ENCODE assay signal across 17 mouse cellular contexts in the genomic region with DNA sequence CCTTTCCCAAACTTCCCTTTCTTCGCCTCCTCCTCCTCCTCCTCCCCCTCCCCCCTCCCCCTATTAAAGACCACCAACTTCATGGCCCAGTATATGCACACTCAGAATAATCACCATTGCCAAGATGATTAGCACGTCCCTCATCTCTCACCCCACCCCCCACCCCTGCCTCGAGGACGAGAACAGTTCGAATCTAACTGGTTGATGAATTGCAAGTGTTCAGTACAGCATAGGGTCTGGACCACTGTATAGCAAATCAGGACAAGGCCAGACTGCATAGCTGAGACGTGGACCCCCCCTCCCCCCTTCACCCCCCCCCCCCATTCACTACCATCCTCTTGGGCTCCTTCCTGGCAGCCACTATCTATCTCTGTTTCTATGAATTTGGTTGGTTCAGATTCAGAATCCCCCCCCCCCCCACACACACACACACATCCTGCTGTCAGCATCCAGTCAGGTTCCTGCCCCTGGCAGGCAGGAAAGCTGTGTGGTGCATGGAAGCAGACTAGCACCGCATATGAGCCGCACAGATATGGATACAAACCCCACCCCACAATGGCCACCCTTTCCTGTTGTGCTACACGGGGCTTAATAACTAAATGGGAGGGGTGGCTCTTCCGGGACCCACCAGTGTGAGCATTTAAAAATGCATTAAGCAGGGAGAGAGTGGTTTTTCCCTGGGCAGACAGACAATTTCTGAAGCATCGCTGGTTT.
A peak's percentile ranks its signal among the peaks of the same experiment; 100 is the strongest.
DNase-seq lines count a peak whose midpoint lies in the region; ATAC-seq and TF ChIP-seq lines count a peak whose summit lies in the region.
"Had no signal": no experiment of that assay in that cellular context is flagged by ENCODE, and none has a peak within 500 bp of the region (broad histone marks: within the 10 kb centered on the region; RNA-seq: fewer than 3 reads in every experiment).

No protein-coding gene starts in this region.

- no peaks in the 10 kb centered on the region for H3K27me3 ChIP-seq in forebrain, embryonic 14.5 days (replicated peaks; ENCODE audit: control insufficient read depth, insufficient read depth, low read length)
- no peaks in the 10 kb centered on the region for H3K27me3 ChIP-seq in hindbrain, embryonic 16.5 days (replicated peaks; ENCODE audit: control insufficient read depth, insufficient read depth, low read length)
- no peaks in the 10 kb centered on the region for H3K27me3 ChIP-seq in neural tube, embryonic 14.5 days (ENCODE audit: control insufficient read depth, insufficient read depth, low read length)
- H3K27me3 ChIP-seq: heart, embryonic 13.5 days; lung, embryonic 15.5 days had no signal

- WGBS in forebrain, embryonic 14.5 days: 27% methylated on average over 10 of the region's 11 CpGs
- WGBS in hindbrain, embryonic 16.5 days: 25% methylated on average over 11 of the region's 11 CpGs
- 23% methylated on average over 11 of the region's 11 CpGs for WGBS in neural tube, embryonic 14.5 days

- H3K9me3 ChIP-seq in forebrain, embryonic 14.5 days (replicated peaks; ENCODE audit: control insufficient read depth, low read length): no peaks in the 10 kb centered on the region
- no peaks in the 10 kb centered on the region for H3K9me3 ChIP-seq in hindbrain, embryonic 16.5 days (ENCODE audit: control insufficient read depth, low read length)
- no peaks in the 10 kb centered on the region for H3K9me3 ChIP-seq in neural tube, embryonic 14.5 days (ENCODE audit: control insufficient read depth, low read length)
- H3K9me3 ChIP-seq: heart, embryonic 13.5 days; lung, embryonic 15.5 days had no signal

- H3K9ac ChIP-seq in forebrain, embryonic 14.5 days (ENCODE audit: low read length): no peak overlapping the region; the same call in 1 of the 2 replicates
- no peak overlapping the region for H3K9ac ChIP-seq in hindbrain, embryonic 16.5 days (ENCODE audit: low read depth, low read length)
- no peak overlapping the region for H3K9ac ChIP-seq in neural tube, embryonic 14.5 days (replicated peaks; ENCODE audit: low read depth, low read length)
- H3K9ac ChIP-seq: heart, embryonic 13.5 days; lung, embryonic 15.5 days had no signal

- no peak for TF ChIP-seq CTCF in layer of hippocampus, adult 2 months (conservative IDR thresholded peaks at IDR 0.05)

- ATAC-seq in forebrain, embryonic 14.5 days: peak; percentile 27
- peak; percentile 38 for ATAC-seq in hindbrain, embryonic 16.5 days
- ATAC-seq in neural tube, embryonic 14.5 days (ENCODE audit: low read depth): peak; percentile 32; the same call in 1 of the 2 replicates
- ATAC-seq: inflammation-experienced regulatory T-cells, adult 6 months had no signal

- H3K36me3 ChIP-seq in forebrain, embryonic 14.5 days (ENCODE audit: control insufficient read depth, insufficient read depth, low read length): no peaks in the 10 kb centered on the region
- H3K36me3 ChIP-seq in hindbrain, embryonic 16.5 days (ENCODE audit: control insufficient read depth, insufficient read depth, low read length): no peaks in the 10 kb centered on the region
- no peaks in the 10 kb centered on the region for H3K36me3 ChIP-seq in neural tube, embryonic 14.5 days (ENCODE audit: control insufficient read depth, insufficient read depth, low read length)
- H3K36me3 ChIP-seq: G1E; heart, embryonic 13.5 days; lung, embryonic 15.5 days had no signal

- H3K27ac ChIP-seq in layer of hippocampus, adult 2 months: peak overlapping the region; percentile 61; the same call in 1 of the 2 replicates
- H3K27ac ChIP-seq in forebrain, embryonic 14.5 days (ENCODE audit: low read depth, low read length): peak overlapping the region; percentile 82
- peak overlapping the region; percentile 53 for H3K27ac ChIP-seq in hindbrain, embryonic 16.5 days (ENCODE audit: low read depth, low read length)
- H3K27ac ChIP-seq in neural tube, embryonic 14.5 days (ENCODE audit: low read depth, low read length): peak overlapping the region; percentile 34
- H3K27ac ChIP-seq: heart, embryonic 13.5 days; lung, embryonic 15.5 days had no signal

- H3K4me1 ChIP-seq in forebrain, embryonic 14.5 days (ENCODE audit: control insufficient read depth, insufficient read depth, low read length): peaks cover 13% of the 10 kb centered on the region; the same call in 1 of the 2 replicates
- H3K4me1 ChIP-seq in hindbrain, embryonic 16.5 days (ENCODE audit: control insufficient read depth, insufficient read depth, low read depth, low read length): peaks cover 13% of the 10 kb centered on the region
- H3K4me1 ChIP-seq in neural tube, embryonic 14.5 days (ENCODE audit: control insufficient read depth, insufficient read depth, low read length): peaks cover 9% of the 10 kb centered on the region; the same call in 1 of the 2 replicates
- H3K4me1 ChIP-seq: lung, embryonic 15.5 days had no signal

- no peak overlapping the region for H3K4me3 ChIP-seq in layer of hippocampus, adult 2 months
- H3K4me3 ChIP-seq in forebrain, embryonic 14.5 days (ENCODE audit: low read depth, low read length): no peak overlapping the region
- H3K4me3 ChIP-seq in hindbrain, embryonic 16.5 days (ENCODE audit: low read length): no peak overlapping the region
- H3K4me3 ChIP-seq in neural tube, embryonic 14.5 days (ENCODE audit: low read depth, low read length): no peak overlapping the region
- H3K4me3 ChIP-seq: heart, embryonic 13.5 days; lung, embryonic 15.5 days had no signal

- DNase-seq in layer of hippocampus, adult 2 months (ENCODE audit: low spot score in 2 of 2): no peak
- no peak for DNase-seq in layer of hippocampus, postnatal 10 days (ENCODE audit: low spot score in 2 of 2)
- DNase-seq in forebrain, embryonic 14.5 days (ENCODE audit: low spot score): no peak
- DNase-seq in gastrocnemius, postnatal 4 days (ENCODE audit: low spot score in 2 of 2): no peak
- DNase-seq in right cerebral cortex, postnatal 36 days (ENCODE audit: low spot score in 2 of 2): no peak
- DNase-seq in embryo, embryonic 10 days (ENCODE audit: low spot score): no peak
- DNase-seq: cerebellum, adult 18-20 months; gastrocnemius, postnatal 14 days; kidney, postnatal 36 days; liver; thymus, adult 18-20 months had no signal

- H3K4me2 ChIP-seq in forebrain, embryonic 14.5 days (ENCODE audit: low read length): 0 out of 2 replicates have a peak overlapping the region, but pooled peaks have one; percentile 32
- H3K4me2 ChIP-seq in hindbrain, embryonic 16.5 days (ENCODE audit: low read length): no peak overlapping the region
- H3K4me2 ChIP-seq in neural tube, embryonic 14.5 days (ENCODE audit: low read depth, low read length): no peak overlapping the region
- H3K4me2 ChIP-seq: heart, embryonic 13.5 days; lung, embryonic 15.5 days had no signal
